Mouse (Mus musculus) frontal cortex, postnatal 25 days (tissue): ENCODE data around the gene Olfr609.
"Not testable (repeated sequence)": the region's sequence is repeated elsewhere in the genome, so short reads cannot be mapped to it uniquely, and the experiment has no call there.

Source experiments
- DNase-seq, 2 experiments: peaks; one replicate each; pipeline ENCODE4 v3.0.0; 2022; ENCODE audit warnings: low spot score in 2 of 2

The Olfr609 gene

GRCm38 (mm10) chr7:103497962-103498361 is at the start of gene Olfr609:
Gene Olfr609 (minus strand): TSS chr7:103498062.
- DNase-seq: no peak

- DNase-seq: not testable (repeated sequence)
Observed at GRCm38 (mm10) chr7:103542617-103543016, 44.8 kb upstream of the Olfr609 start, which contains the start of gene Olfr612. Gene Olfr612 (minus strand): TSS chr7:103542717.

- DNase-seq: not testable (repeated sequence)
Observed at GRCm38 (mm10) chr7:103520746-103521145, 22.9 kb upstream of the Olfr609 start, which contains the start of gene Olfr611. Gene Olfr611 (minus strand): TSS chr7:103520846.

GRCm38 (mm10) chr7:103512022-103512421 is 14.2 kb upstream of the Olfr609 start, which contains the start of gene Olfr610:
Gene Olfr610 (minus strand): TSS chr7:103512122.
- no peak for DNase-seq

GRCm38 (mm10) chr7:103477106-103477505 is 20.8 kb downstream of the Olfr609 start:
- DNase-seq: not testable (repeated sequence)

GRCm38 (mm10) chr7:103469577-103469976 is 28.3 kb downstream of the Olfr609 start, which contains the start of gene Olfr608:
Gene Olfr608 (plus strand): TSS chr7:103469877.
- DNase-seq: no peak

- DNase-seq: no peak
Observed at GRCm38 (mm10) chr7:103460590-103460989, 37.3 kb downstream of the Olfr609 start.

GRCm38 (mm10) chr7:103448746-103449145 is 49.1 kb downstream of the Olfr609 start, which contains the start of gene Olfr606:
Gene Olfr606 (plus strand): TSS chr7:103449046.
- no peak for DNase-seq

- DNase-seq: no peak
Observed at GRCm38 (mm10) chr7:103445339-103445738, 52.5 kb downstream of the Olfr609 start, which contains the start of gene Olfr605. Gene Olfr605 (minus strand): TSS chr7:103445439.
